Mouse (Mus musculus) intestine, postnatal 0 days (tissue): ENCODE data around the gene Galnt9. TPM values are rescaled to one million over a fixed set of nuclear protein-coding genes. Genes with fewer than 3 reads are reported as not detected.

Experiments used
- ATAC-seq: fragments of 200-750 bp; cut with Nextera tagmentation; 2 replicates; pipeline ENCODE4 v1.8.0; 2017; ENCODE audit warnings: mild to moderate bottlenecking, moderate TSS enrichment, moderate library complexity
- H3K27ac ChIP-seq: fragments of 300-500 bp; sonication (generic); 2 replicates; pipeline ENCODE4 v1.5.1; 2014; ENCODE audit warnings: mild to moderate bottlenecking, low read depth, low read length, moderate library complexity
- H3K27me3 ChIP-seq: fragments of 300-500 bp; sonication (generic); replicated peaks from 2 replicates; pipeline ENCODE4 v1.6.1; 2014; ENCODE audit warnings: low read length, mixed read lengths; ENCODE audit not compliant: control insufficient read depth, insufficient read depth
- H3K36me3 ChIP-seq: fragments of 300-500 bp; sonication (generic); 2 replicates; pipeline ENCODE4 v1.6.1; 2014; ENCODE audit warnings: mild to moderate bottlenecking, moderate library complexity; ENCODE audit not compliant: control insufficient read depth, insufficient read depth
- H3K4me1 ChIP-seq: fragments of 300-500 bp; sonication (generic); replicated peaks from 2 replicates; pipeline ENCODE4 v1.6.1; 2014; ENCODE audit warnings: antibody characterized with exemption, low read length, mixed read lengths; ENCODE audit not compliant: control insufficient read depth, insufficient read depth
- H3K4me2 ChIP-seq: fragments of 300-500 bp; sonication (generic); replicated peaks from 2 replicates; pipeline ENCODE4 v1.6.1; 2014; ENCODE audit warnings: low read depth, mild to moderate bottlenecking, moderate library complexity
- H3K4me3 ChIP-seq: fragments of 300-500 bp; sonication (generic); 2 replicates; pipeline ENCODE4 v1.5.1; 2014; ENCODE audit warnings: low read depth, low read length
- H3K9ac ChIP-seq: fragments of 300-500 bp; sonication (generic); 2 replicates; pipeline ENCODE4 v1.6.1; 2014; ENCODE audit warnings: mild to moderate bottlenecking, low read depth, low read length
- H3K9me3 ChIP-seq: fragments of 300-500 bp; sonication (generic); 2 replicates; pipeline ENCODE4 v1.6.1; 2016; ENCODE audit warnings: mixed run types; ENCODE audit not compliant: control insufficient read depth
- CTCF ChIP-seq: sonication (generic); IDR thresholded peaks from 2 replicates; pipeline ENCODE4 v1.5.1; 2016; ENCODE audit warnings: low read depth, mild to moderate bottlenecking, control low read depth, antibody characterized with exemption, moderate library complexity
- WGBS: fragments of 180-500 bp; shearing (Covaris S2); extraction: QIAGEN DNeasy Blood & Tissue Kit; methylation state at CpG from one replicate; pipeline ENCODE4 v1.1.7; 2014; 5-methylcytosine and 5-hydroxymethylcytosine counted together
- polyA plus RNA-seq: library from polyadenylated mRNA; unstranded; fragments of >200 nt; fragmentation: Nextera tagmentation; extraction: Ambion mirVana; gene quantifications from 2 replicates; pipeline ENCODE4 v1.2.1, GENCODE M21; 2015

Galnt9 gene
- polyA plus RNA-seq, 1 experiment from 2014 or later, result 0.31 TPM

GRCm38 (mm10) chr5:110598298-110599095 is 54.3 kb downstream of the Galnt9 start:
- Histone ChIP-seq H3K4me3 (no peak overlapping the region), H3K36me3 (no peaks in the 10 kb centered on the region), H3K4me1 (no peaks in the 10 kb centered on the region), H3K4me2 (no peak overlapping the region), H3K27me3 (no peaks in the 10 kb centered on the region), H3K9ac (no peak overlapping the region), H3K9me3 (no peaks in the 10 kb centered on the region), H3K27ac (no peak overlapping the region)
- no peak for TF ChIP-seq CTCF
- WGBS, result 26% methylated on average over 12 of the region's 12 CpGs
- ATAC-seq, result no peak

- no peaks in the 10 kb centered on the region for H3K36me3 ChIP-seq
- no peak for TF ChIP-seq CTCF
- no peaks in the 10 kb centered on the region for H3K4me1 ChIP-seq
- H3K4me2 ChIP-seq, result no peak overlapping the region
- H3K9ac ChIP-seq, result no peak overlapping the region
- H3K27ac ChIP-seq, result no peak overlapping the region
- H3K9me3 ChIP-seq, result no peaks in the 10 kb centered on the region
- 76% methylated on average over 7 of the region's 7 CpGs for WGBS
- no peak for ATAC-seq
- H3K27me3 ChIP-seq, result no peaks in the 10 kb centered on the region
- no peak overlapping the region for H3K4me3 ChIP-seq
Measured at GRCm38 (mm10) chr5:110603016-110603685, 59.0 kb downstream of the Galnt9 start.

- no peak for TF ChIP-seq CTCF
- Histone ChIP-seq H3K36me3 (no peaks in the 10 kb centered on the region), H3K9ac (no peak overlapping the region), H3K27ac (no peak overlapping the region), H3K4me2 (no peak overlapping the region), H3K9me3 (no peaks in the 10 kb centered on the region), H3K4me1 (no peaks in the 10 kb centered on the region), H3K27me3 (no peaks in the 10 kb centered on the region), H3K4me3 (no peak overlapping the region)
- no peak for ATAC-seq
- WGBS, result 92% methylated on average over 2 of the region's 2 CpGs
Measured at GRCm38 (mm10) chr5:110604311-110604710, 60.2 kb downstream of the Galnt9 start.

GRCm38 (mm10) chr5:110605531-110606221 is 61.5 kb downstream of the Galnt9 start:
- Histone ChIP-seq H3K36me3 (no peaks in the 10 kb centered on the region), H3K27me3 (no peaks in the 10 kb centered on the region), H3K4me2 (no peak overlapping the region), H3K27ac (no peak overlapping the region), H3K4me1 (no peaks in the 10 kb centered on the region), H3K9me3 (no peaks in the 10 kb centered on the region), H3K9ac (no peak overlapping the region), H3K4me3 (no peak overlapping the region)
- TF ChIP-seq CTCF, result no peak
- 48% methylated on average over 5 of the region's 5 CpGs for WGBS
- no peak for ATAC-seq

GRCm38 (mm10) chr5:110607767-110608166 is 63.6 kb downstream of the Galnt9 start:
- 56% methylated on average over 3 of the region's 3 CpGs for WGBS
- H3K9ac ChIP-seq, result no peak overlapping the region

GRCm38 (mm10) chr5:110608336-110608735 is 64.2 kb downstream of the Galnt9 start:
- Histone ChIP-seq H3K27me3 (no peaks in the 10 kb centered on the region), H3K36me3 (no peaks in the 10 kb centered on the region), H3K4me1 (no peaks in the 10 kb centered on the region), H3K4me3 (no peak overlapping the region), H3K4me2 (no peak overlapping the region), H3K9ac (no peak overlapping the region), H3K9me3 (no peaks in the 10 kb centered on the region), H3K27ac (no peak overlapping the region)
- ATAC-seq, result no peak
- 64% methylated on average over 6 of the region's 6 CpGs for WGBS
- TF ChIP-seq CTCF, result no peak

More at GRCm38 (mm10) chr5:110607767-110608166, 63.6 kb downstream of the Galnt9 start:
- no peak for TF ChIP-seq CTCF
- no peak overlapping the region for H3K27ac ChIP-seq
- no peaks in the 10 kb centered on the region for H3K27me3 ChIP-seq
- no peaks in the 10 kb centered on the region for H3K9me3 ChIP-seq
- ATAC-seq, result no peak
- no peak overlapping the region for H3K4me2 ChIP-seq
- no peak overlapping the region for H3K4me3 ChIP-seq
- H3K4me1 ChIP-seq, result no peaks in the 10 kb centered on the region
- no peaks in the 10 kb centered on the region for H3K36me3 ChIP-seq
